Mouse (Mus musculus) MEL (cell line): ENCODE data around the gene Gm40193. TPM values are rescaled to one million over a fixed set of nuclear protein-coding genes. Genes with fewer than 3 reads are reported as not detected.

Source experiments
- DNase-seq: peaks from one replicate; pipeline ENCODE4 v3.0.0; 2011; ENCODE audit warnings: low read depth, low spot score
- H3K27ac ChIP-seq: 2 replicates; pipeline ENCODE4 v1.5.1; 2012; ENCODE audit warnings: low read depth, mild to moderate bottlenecking, control low read depth, low read length, moderate library complexity; ENCODE audit not compliant: control insufficient read depth
- H3K27me3 ChIP-seq, 2 experiments: fragments of 150-350 bp in 1 of 2; sonication (generic) in 1 of 2; 2 replicates each; pipeline ENCODE4 v1.6.1; 2012; ENCODE audit warnings: low read length in 2 of 2, mild to moderate bottlenecking in 2 of 2, improper control_type of control experiment in 1 of 2, moderate library complexity in 1 of 2; ENCODE audit not compliant: insufficient read depth in 2 of 2, control insufficient read depth in 1 of 2
- H3K36me3 ChIP-seq, 2 experiments: 2 replicates each; pipeline ENCODE4 v1.6.1; 2012 to 2014; ENCODE audit warnings: low read length in 2 of 2, improper control_type of control experiment in 1 of 2, inconsistent platforms in 1 of 2, mild to moderate bottlenecking in 1 of 2; ENCODE audit not compliant: insufficient read depth in 2 of 2, control insufficient read depth in 1 of 2
- H3K4me1 ChIP-seq, 2 experiments: fragments of 150-350 bp in 1 of 2; sonication (generic) in 1 of 2; 2 replicates each; pipeline ENCODE4 v1.6.1; 2012; ENCODE audit warnings: low read length in 2 of 2, improper control_type of control experiment in 1 of 2, mild to moderate bottlenecking in 1 of 2; ENCODE audit not compliant: insufficient read depth in 2 of 2, control insufficient read depth in 1 of 2
- H3K4me3 ChIP-seq, 2 experiments: fragments of 150-350 bp in 1 of 2; sonication (generic) in 1 of 2; 2 replicates each; pipeline ENCODE4 v1.5.1; 2012; ENCODE audit warnings: low read depth in 2 of 2, low read length in 2 of 2, mild to moderate bottlenecking in 2 of 2, moderate library complexity in 2 of 2, control low read depth in 1 of 2, improper control_type of control experiment in 1 of 2; ENCODE audit not compliant: control insufficient read depth in 1 of 2, insufficient read depth in 1 of 2
- H3K79me2 ChIP-seq: 2 replicates; pipeline ENCODE4 v1.6.1; 2012; ENCODE audit warnings: mild to moderate bottlenecking, low read length, moderate library complexity; ENCODE audit not compliant: control insufficient read depth, poor library complexity, insufficient read depth
- H3K9ac ChIP-seq: 2 replicates; pipeline ENCODE4 v1.6.1; 2012; ENCODE audit warnings: low read depth, mild to moderate bottlenecking, control low read depth, low read length, moderate library complexity; ENCODE audit not compliant: control insufficient read depth, poor library complexity, severe bottlenecking
- H3K9me3 ChIP-seq: fragments of 150-350 bp; sonication (generic); replicated peaks from 2 replicates; pipeline ENCODE4 v1.6.1; 2012; ENCODE audit warnings: mild to moderate bottlenecking, low read length, improper control_type of control experiment, moderate library complexity; ENCODE audit not compliant: insufficient read depth
- CTCF ChIP-seq, 3 experiments: IDR thresholded peaks in 2 of 3; conservative IDR thresholded peaks in 1 of 3; 2 replicates each; pipeline ENCODE4 v1.5.1; 2011 to 2012; ENCODE audit warnings: low read length in 3 of 3, low read depth in 2 of 3, mild to moderate bottlenecking in 2 of 3, improper control_type of control experiment in 1 of 3, inconsistent platforms in 1 of 3, mixed read lengths in 1 of 3, moderate library complexity in 1 of 3; ENCODE audit not compliant: control insufficient read depth in 1 of 3, insufficient read depth in 1 of 3, poor library complexity in 1 of 3, severe bottlenecking in 1 of 3
- E2F4 ChIP-seq: IDR thresholded peaks from 2 replicates; pipeline ENCODE4 v1.6.1; 2011; ENCODE audit warnings: low read depth, low read length, improper control_type of control experiment, borderline replicate concordance
- EP300 ChIP-seq, 2 experiments: IDR thresholded peaks; 2 replicates each; pipeline ENCODE4 v1.6.1; 2011; ENCODE audit warnings: improper control_type of control experiment in 2 of 2, low read length in 2 of 2, low read depth in 1 of 2, mild to moderate bottlenecking in 1 of 2
- GABPA ChIP-seq: IDR thresholded peaks from 2 replicates; pipeline ENCODE4 v1.6.1; 2012; ENCODE audit warnings: low read depth, mild to moderate bottlenecking, inconsistent platforms, low read length, improper control_type of control experiment, moderate library complexity
- JUND ChIP-seq: IDR thresholded peaks from 2 replicates; pipeline ENCODE4 v1.6.1; 2011; ENCODE audit warnings: low read depth, mild to moderate bottlenecking, improper control_type of control experiment, low read length
- MAFK ChIP-seq: IDR thresholded peaks from 2 replicates; pipeline ENCODE4 v1.6.1; 2011; ENCODE audit warnings: low read depth, mild to moderate bottlenecking, low read length, improper control_type of control experiment, borderline replicate concordance
- MAX ChIP-seq: IDR thresholded peaks from 2 replicates; pipeline ENCODE4 v1.6.1; 2011; ENCODE audit warnings: low read length, improper control_type of control experiment
- MAZ ChIP-seq: IDR thresholded peaks from 2 replicates; pipeline ENCODE4 v1.6.1; 2012; ENCODE audit warnings: low read depth, mild to moderate bottlenecking, inconsistent platforms, low read length, improper control_type of control experiment
- MYC ChIP-seq: IDR thresholded peaks from 2 replicates; pipeline ENCODE4 v1.6.1; 2011; ENCODE audit warnings: low read depth, mild to moderate bottlenecking, low read length, improper control_type of control experiment, moderate library complexity
- NELFE ChIP-seq: IDR thresholded peaks from 2 replicates; pipeline ENCODE4 v1.6.1; 2011; ENCODE audit warnings: low read depth, low read length, improper control_type of control experiment
- NRF1 ChIP-seq: IDR thresholded peaks from 2 replicates; pipeline ENCODE4 v1.6.1; 2014; ENCODE audit warnings: low read depth, mild to moderate bottlenecking, inconsistent platforms, low read length, improper control_type of control experiment, moderate library complexity; ENCODE audit not compliant: poor library complexity, insufficient read depth, severe bottlenecking
- POLR2AphosphoS2 ChIP-seq: IDR thresholded peaks from 2 replicates; pipeline ENCODE4 v1.6.1; 2011; ENCODE audit warnings: low read length, improper control_type of control experiment
- POLR2AphosphoS5 ChIP-seq: IDR thresholded peaks from 2 replicates; pipeline ENCODE4 v1.6.1; 2012; ENCODE audit warnings: low read depth, borderline replicate concordance, mild to moderate bottlenecking, inconsistent platforms, low read length, moderate library complexity, mixed read lengths
- RAD21 ChIP-seq: IDR thresholded peaks from 2 replicates; pipeline ENCODE4 v1.6.1; 2011; ENCODE audit warnings: mild to moderate bottlenecking, low read depth, low read length, improper control_type of control experiment
- SIN3A ChIP-seq: IDR thresholded peaks from 2 replicates; pipeline ENCODE4 v1.6.1; 2012; ENCODE audit warnings: low read length, improper control_type of control experiment, inconsistent platforms
- SMC3 ChIP-seq: IDR thresholded peaks from 2 replicates; pipeline ENCODE4 v1.6.1; 2011; ENCODE audit warnings: low read depth, low read length, improper control_type of control experiment
- TBP ChIP-seq: IDR thresholded peaks from 2 replicates; pipeline ENCODE4 v1.8.0; 2011; ENCODE audit warnings: low read depth, low read length, improper control_type of control experiment
- ZMIZ1 ChIP-seq: IDR thresholded peaks from 2 replicates; pipeline ENCODE4 v1.6.1; 2012; ENCODE audit warnings: low read depth, mild to moderate bottlenecking, inconsistent platforms, low read length, improper control_type of control experiment, moderate library complexity
- polyA plus RNA-seq, 2 experiments: library from polyadenylated mRNA; stranded (reverse) in 1 of 2; unstranded in 1 of 2; fragments of >175 nt in 1 of 2; fragments of >200 nt in 1 of 2; gene quantifications; 2 replicates each; pipeline versions ENCODE4 v1.2.1 to v1.2.4; 2012; ENCODE audit warnings: low replicate concordance in 2 of 2, low read depth in 1 of 2; ENCODE audit not compliant: insufficient read length in 2 of 2, insufficient read depth in 1 of 2, missing spikeins in 1 of 2
- total RNA-seq: library from RNA; depleted of rRNA; stranded (reverse); fragments of 300-350 nt; gene quantifications from 2 replicates; pipeline ENCODE4 v1.2.3, GENCODE M21; 2012

Gm40193 gene
- total and polyA plus RNA-seq, 3 experiments: not detected

DNA sequence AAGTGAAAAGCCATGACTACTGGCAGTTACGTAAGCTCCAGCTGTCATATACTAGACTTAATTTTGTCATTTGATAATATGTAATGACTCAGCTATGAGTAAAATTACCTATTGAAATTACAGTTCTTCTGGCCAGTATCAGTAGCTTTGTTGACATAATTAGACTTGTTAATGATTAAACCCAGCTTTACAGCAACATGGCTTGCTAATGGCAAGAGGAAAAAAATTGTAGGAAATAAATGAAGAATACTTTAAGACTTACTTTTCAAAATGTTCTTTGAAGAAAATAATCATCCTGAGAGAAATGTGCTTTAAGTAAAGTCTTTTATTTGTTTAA is 32.3 kb downstream of the Gm40193 start:
- TF ChIP-seq JUND: no peak
- no peak for TF ChIP-seq E2F4
- no peak for TF ChIP-seq EP300 (IDR thresholded peaks at IDR 0.05; ENCODE audit: low read depth in 1 of 2, low read length in 2 of 2)
- Histone ChIP-seq H3K36me3 (peaks cover 0 to 7% of the 10 kb centered on the region in 2 experiments; a peak in 2 of 4 replicates), H3K4me1 (peaks cover 0 to 8% of the 10 kb centered on the region in 2 experiments; a peak in 2 of 4 replicates), H3K4me3 (no peak overlapping the region), H3K79me2 (no peaks in the 10 kb centered on the region), H3K9ac (no peak overlapping the region), H3K9me3 (no peaks in the 10 kb centered on the region), H3K27me3 (peaks cover 13 to 19% of the 10 kb centered on the region in 2 experiments), H3K27ac (no peak overlapping the region)
- no peak for DNase-seq

- peaks cover 13 to 19% of the 10 kb centered on the region in 2 experiments for H3K27me3 ChIP-seq
- DNase-seq: no peak
- H3K79me2 ChIP-seq: no peaks in the 10 kb centered on the region
- H3K4me3 ChIP-seq: no peak overlapping the region
- H3K36me3 ChIP-seq: peaks cover 0 to 2% of the 10 kb centered on the region in 2 experiments; a peak in 1 of 4 replicates
- TF ChIP-seq SMC3 (peak; percentile 50), RAD21 (peak; percentile 23), MAZ (no peak), CTCF (IDR thresholded peaks at IDR 0.05 in 2 of 3, conservative IDR thresholded peaks at IDR 0.05 in 1 of 3; ENCODE audit: control insufficient read depth in 1 of 3, insufficient read depth in 1 of 3, low read depth in 2 of 3, low read length in 3 of 3, poor library complexity in 1 of 3, severe bottlenecking in 1 of 3) (peak in 1 of 3 experiments; percentile 39; a peak in 2 of 6 replicates), MAX (no peak), POLR2AphosphoS2 (no peak)
- no peak overlapping the region for H3K27ac ChIP-seq
- H3K4me1 ChIP-seq: peaks cover 0 to 2% of the 10 kb centered on the region in 2 experiments; a peak in 2 of 4 replicates
- no peaks in the 10 kb centered on the region for H3K9me3 ChIP-seq
- no peak overlapping the region for H3K9ac ChIP-seq
Observed at GRCm38 (mm10) chr11:70499566-70500475, 32.9 kb downstream of the Gm40193 start.

- no peaks in the 10 kb centered on the region for H3K36me3 ChIP-seq
- H3K9ac ChIP-seq: no peak overlapping the region
- peaks cover 22 to 43% of the 10 kb centered on the region in 2 experiments for H3K27me3 ChIP-seq
- no peak for TF ChIP-seq TBP
- no peak for TF ChIP-seq MAFK
- no peak for TF ChIP-seq MAX
- no peak for TF ChIP-seq POLR2AphosphoS5
- TF ChIP-seq GABPA: no peak
- TF ChIP-seq SIN3A: no peak
- TF ChIP-seq MAZ: no peak
- no peak for TF ChIP-seq POLR2AphosphoS2
- no peak for TF ChIP-seq SMC3
- no peak for TF ChIP-seq NELFE
- TF ChIP-seq ZMIZ1: no peak
- no peak for TF ChIP-seq NRF1
- TF ChIP-seq MYC: no peak
- no peak overlapping the region for H3K27ac ChIP-seq
- H3K9me3 ChIP-seq: no peaks in the 10 kb centered on the region
- no peaks in the 10 kb centered on the region for H3K79me2 ChIP-seq
- DNase-seq: peak; percentile 31
- no peaks in the 10 kb centered on the region for H3K4me1 ChIP-seq
- no peak overlapping the region for H3K4me3 ChIP-seq
Observed at GRCm38 (mm10) chr11:70489684-70490083, 43.1 kb downstream of the Gm40193 start.
